Mouse (Mus musculus) gastrocnemius, adult 2 months (tissue): ENCODE results near the gene Gemin4. TPM values are rescaled to one million over a fixed set of nuclear protein-coding genes. Genes with fewer than 3 reads are reported as not detected.
A peak's percentile ranks its signal among the peaks of the same experiment; 100 is the strongest.

Experiments
- DNase-seq: peaks from one replicate; pipeline ENCODE4 v3.0.0; 2022
- H3K27ac ChIP-seq: fragments of 200-600 bp; 2 replicates; pipeline ENCODE4 v1.8.1; 2022; ENCODE audit warnings: mild to moderate bottlenecking
- H3K4me3 ChIP-seq: fragments of 200-600 bp; 2 replicates; pipeline ENCODE4 v1.8.1; 2022; ENCODE audit warnings: mild to moderate bottlenecking, moderate library complexity
- CTCF ChIP-seq: fragments of 200-600 bp; IDR thresholded peaks from 2 replicates; pipeline ENCODE4 v1.8.1; 2022; ENCODE audit warnings: antibody characterized with exemption, mild to moderate bottlenecking, moderate library complexity
- intact Hi-C: fragments of 180-260 bp; cut with DNase I; formaldehyde crosslinking; loops from one replicate; pipeline ENCODE4 v1.15.1; 2025
- long read RNA-seq, 2 experiments: library from polyadenylated mRNA; stranded (forward); transcript quantifications; one replicate each; pipeline ENCODE4 v2.0.0; 2021
- total RNA-seq, 2 experiments: library from RNA; stranded (reverse); gene quantifications; 2 replicates each; pipeline ENCODE4 v1.2.3; 2021

Gemin4 gene
- total RNA-seq = 1 to 10 TPM; 3.0 to 3.9 TPM
- long read RNA-seq, experiment 1, transcript Gemin4-201 (2 exons, 3,540 nt) = major isoform, 22 of 22 reads
- long read RNA-seq, experiment 1, partial matches to known transcripts = 0 of 22 reads
- long read RNA-seq, experiment 1, other reads (novel, unspliced or antisense) = 0 of 22 reads
- long read RNA-seq, experiment 2, transcript Gemin4-201 (2 exons, 3,540 nt) = major isoform, 26 of 28 reads
- long read RNA-seq, experiment 2, partial matches to known transcripts = 0 of 28 reads
- long read RNA-seq, experiment 2, other reads (novel, unspliced or antisense) = 2 of 28 reads

DNA sequence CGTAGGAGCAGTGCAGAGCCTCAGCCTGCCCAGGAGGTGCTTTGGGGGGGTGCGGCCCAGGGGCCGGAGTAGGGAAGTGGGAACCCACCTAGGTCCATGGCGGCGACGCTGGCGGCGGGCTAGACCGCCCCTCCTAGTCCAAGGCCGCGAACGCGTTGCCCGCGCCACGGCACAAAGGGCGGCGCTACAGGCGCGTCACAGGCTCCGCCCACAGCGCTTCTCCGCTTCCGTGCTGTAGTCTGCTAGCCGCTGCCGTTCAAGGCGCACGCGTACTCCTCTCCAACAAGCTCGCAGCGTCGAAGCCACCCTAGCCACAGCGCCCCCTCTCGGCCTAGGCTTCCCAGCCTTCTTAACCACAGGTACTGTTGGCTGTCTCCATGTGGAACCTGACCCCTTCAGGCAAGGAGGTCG is at the start of gene Gemin4, which contains the start of gene Dbil5:
TSS of gene Gemin4 (minus strand) at position 275 of the 411 bp plus-strand sequence.
TSS of gene Dbil5 (plus strand) at position 219 of the 411 bp plus-strand sequence.
- intact Hi-C loops = loop anchor here (2.0 to 5.0 kb wide), 2 partner anchors 37 to 130 kb away; no protein-coding TSS in a partner anchor
- Histone ChIP-seq H3K27ac (peak within 1 kb of the TSS; percentile 92), H3K4me3 (peak within 1 kb of the TSS; percentile 80)
- peak; percentile 96 for TF ChIP-seq CTCF
- DNase-seq = peak; percentile 98

DNA sequence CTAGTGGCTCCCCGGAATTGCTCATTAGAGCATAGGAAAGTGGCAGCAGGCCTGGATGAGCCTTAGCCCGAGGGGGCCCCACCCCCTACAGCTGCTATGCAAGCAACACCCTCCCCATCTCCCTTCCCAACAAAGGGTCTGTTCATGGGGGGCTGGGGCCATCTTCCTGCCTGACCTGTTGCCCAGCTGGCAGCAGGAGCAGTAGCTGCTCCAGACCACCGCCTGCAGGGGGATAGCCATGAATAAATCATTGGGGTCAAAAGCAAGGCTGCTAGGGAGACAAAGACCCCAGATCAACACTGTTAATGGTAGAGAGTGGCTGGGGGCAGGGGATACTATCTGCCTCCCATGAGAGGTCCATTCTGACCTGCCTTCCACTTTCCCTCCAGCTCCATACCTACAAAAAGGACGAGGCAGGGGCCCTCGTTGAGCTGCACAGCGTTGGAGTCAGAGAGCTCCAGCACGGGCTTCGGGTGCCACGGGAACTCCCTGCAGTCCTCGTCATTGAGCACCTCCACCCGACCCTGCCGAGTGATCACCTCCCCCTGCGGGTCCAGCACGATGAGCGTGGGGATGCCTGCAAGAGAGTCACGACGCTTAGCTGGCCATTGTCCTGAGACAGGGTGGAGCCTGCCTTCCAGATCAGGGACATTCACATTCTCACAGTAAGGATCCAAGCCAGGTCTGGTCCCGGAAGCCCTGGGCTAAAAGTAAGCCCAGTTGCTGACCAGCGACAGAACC is 45.3 kb upstream of the Gemin4 start:
- Histone ChIP-seq H3K27ac (peak overlapping the region; percentile 20; the same call in 1 of the 2 replicates), H3K4me3 (no peak overlapping the region)
- intact Hi-C loops = no loop called here
- TF ChIP-seq CTCF = no peak
- no peak for DNase-seq

DNA sequence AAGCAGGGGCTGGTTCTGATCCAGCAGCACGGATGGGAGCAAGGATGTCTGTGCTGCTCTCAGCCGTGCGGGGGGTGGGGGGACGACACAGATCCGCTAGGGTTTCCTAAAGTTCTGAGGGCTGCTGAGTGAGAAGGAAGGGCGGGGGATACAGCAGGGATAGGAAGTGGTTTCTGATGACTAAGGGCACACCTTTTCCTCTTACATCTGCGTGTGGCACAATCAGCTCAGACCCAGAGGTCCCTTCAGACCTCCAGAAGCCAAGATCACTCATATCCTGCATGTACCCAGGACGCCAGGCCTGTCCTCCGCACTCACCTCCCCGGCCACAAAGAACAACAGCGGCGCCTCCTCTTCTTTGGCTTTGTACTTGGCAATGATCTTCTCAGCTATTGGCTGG is 43.8 kb upstream of the Gemin4 start:
- Histone ChIP-seq H3K27ac (peak overlapping the region; percentile 38), H3K4me3 (no peak overlapping the region)
- intact Hi-C loops = no loop called here

DNA sequence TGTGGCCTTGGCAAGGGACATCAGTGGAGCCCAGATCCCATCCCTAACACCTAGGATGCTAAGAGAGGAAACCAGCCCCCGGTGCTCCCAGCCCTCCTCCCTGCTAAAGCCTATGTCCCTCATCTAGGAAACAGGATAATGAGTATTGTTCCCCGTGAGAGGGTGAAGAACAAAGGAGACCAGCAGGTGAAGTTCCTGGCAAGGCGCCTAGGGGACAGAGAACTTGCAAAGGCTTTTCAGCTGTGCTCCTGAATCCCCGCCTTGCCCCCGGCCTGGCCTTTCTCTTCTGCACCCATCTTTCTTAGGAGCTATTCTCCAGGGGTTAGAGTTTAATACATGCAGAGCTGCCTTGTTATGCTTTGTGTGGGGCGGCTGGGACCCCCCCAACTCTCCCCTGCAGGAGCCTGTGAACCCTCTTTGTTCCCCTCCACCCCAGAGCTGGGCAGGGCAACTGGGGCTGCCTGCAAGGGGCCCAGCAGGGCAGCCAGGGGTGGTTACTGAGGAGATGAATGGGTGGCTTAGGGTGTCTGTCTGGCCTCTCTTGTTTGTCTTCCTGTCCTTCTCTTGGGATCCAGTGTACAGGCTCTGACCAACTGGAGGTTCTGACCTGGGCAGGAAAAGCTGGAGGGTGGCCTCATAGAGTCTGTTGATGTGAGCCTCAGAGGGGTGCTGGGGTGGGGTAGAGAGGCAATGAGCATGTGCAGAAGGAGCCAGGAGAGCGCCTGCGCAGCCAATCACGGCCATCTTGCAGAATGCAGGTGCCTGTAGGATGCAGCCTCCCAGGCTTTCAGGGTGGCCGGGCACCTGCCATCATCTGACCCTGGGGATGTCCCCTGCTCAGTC is 43.0 kb upstream of the Gemin4 start:
- intact Hi-C loops = no loop called here
- no peak for TF ChIP-seq CTCF
- Histone ChIP-seq H3K4me3 (no peak overlapping the region), H3K27ac (peak overlapping the region; percentile 46)
- DNase-seq = no peak

More for the DNA sequence above, 43.8 kb upstream of the Gemin4 start:
- DNase-seq = no peak
- no peak for TF ChIP-seq CTCF

DNA sequence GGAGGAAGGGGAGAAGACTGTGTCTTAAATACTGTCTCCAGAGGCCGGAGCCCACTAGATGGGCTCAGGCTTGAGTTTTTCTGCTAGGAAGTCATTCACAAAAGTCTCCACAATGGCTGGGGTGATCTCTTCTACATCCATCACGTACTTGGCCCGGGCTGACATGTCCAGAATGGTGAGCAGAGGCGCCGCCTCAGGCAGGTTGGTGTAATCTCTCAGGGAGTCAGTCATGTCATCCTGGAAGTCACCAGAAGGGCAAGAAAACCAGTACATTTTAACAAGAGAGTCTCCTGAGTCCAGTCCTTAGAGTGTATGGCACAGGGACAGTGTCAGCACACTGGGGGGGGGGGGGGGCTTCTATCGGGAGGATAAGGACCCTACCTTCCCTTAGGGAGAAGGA is 41.0 kb upstream of the Gemin4 start:
- no peak overlapping the region for H3K4me3 ChIP-seq
- no peak for DNase-seq
- no peak overlapping the region for H3K27ac ChIP-seq
- intact Hi-C loops = no loop called here
- no peak for TF ChIP-seq CTCF

DNA sequence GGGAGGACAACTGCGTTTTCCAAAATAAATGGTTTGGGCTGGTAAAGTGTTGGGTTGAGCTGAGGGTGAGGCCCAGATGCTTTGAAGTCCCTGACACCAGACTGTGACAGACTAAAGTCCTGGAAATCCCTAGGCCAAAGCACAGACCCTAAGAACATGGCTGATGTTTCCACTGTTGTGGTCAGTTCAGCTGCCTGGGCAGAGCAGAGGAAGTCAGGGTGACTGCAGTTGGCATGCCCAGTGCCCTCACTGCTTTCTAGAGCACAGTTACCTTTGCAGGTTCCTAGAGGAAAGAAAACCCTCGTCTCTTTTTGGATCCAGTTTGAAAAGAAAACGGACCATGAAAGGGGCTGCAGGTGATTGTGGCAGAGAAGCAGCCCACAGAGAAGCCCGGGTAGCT is 39.9 kb upstream of the Gemin4 start:
- intact Hi-C loops = no loop called here
- no peak for TF ChIP-seq CTCF
- Histone ChIP-seq H3K27ac (no peak overlapping the region), H3K4me3 (no peak overlapping the region)
- DNase-seq = no peak

DNA sequence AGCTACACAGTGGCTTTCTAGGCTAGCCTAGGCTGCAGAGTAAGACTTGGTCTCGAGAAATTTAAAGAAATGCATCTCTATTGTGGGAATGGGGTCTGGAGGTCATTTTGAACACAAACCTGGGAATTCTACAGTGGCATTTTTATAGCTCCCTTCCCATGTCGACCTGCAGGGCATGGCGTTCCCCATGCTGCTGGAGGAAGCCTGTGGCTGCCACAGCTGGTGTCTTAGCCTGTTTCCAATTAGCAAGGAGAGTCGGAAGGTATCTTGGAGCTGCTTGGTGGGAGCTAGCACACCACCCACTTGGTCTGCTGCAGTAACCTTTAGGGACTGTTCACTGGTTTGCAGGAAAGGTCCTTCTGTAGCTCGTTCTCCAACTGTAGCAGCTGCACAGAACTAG is 38.7 kb upstream of the Gemin4 start:
- DNase-seq = no peak
- TF ChIP-seq CTCF = no peak
- Histone ChIP-seq H3K4me3 (no peak overlapping the region), H3K27ac (peak overlapping the region; percentile 73)
- intact Hi-C loops = no loop called here

DNA sequence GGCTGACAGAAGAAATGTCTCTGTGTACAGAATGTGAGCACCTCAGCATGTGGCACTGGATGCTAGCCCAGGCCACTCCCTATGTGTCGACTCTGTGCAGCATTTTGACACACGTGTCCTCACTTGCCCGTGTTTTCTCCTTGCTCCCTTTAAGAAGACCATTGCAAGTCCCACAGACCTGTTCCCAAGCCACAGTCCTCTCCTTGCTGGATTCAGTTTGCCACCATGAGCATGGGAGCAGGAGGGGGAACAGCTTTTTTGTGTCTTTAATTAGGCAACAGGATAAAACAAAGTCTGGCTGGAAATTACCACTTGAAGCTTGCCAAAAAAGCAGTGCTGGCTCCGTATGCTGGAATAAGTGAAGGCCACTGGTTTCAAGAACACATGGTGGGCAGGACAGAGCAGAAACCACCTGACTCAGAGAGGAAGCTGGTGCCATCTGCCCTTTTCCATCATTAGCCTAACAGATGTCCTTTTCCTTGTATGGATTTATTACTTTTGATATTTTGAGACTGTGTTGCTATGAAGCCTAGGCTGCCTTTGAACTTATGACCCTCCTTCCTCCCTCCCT is 38.1 kb upstream of the Gemin4 start:
- H3K4me3 ChIP-seq = no peak overlapping the region
- peak; percentile 58 for DNase-seq
- intact Hi-C loops = no loop called here
- peak overlapping the region; percentile 73 for H3K27ac ChIP-seq
- TF ChIP-seq CTCF = no peak

DNA sequence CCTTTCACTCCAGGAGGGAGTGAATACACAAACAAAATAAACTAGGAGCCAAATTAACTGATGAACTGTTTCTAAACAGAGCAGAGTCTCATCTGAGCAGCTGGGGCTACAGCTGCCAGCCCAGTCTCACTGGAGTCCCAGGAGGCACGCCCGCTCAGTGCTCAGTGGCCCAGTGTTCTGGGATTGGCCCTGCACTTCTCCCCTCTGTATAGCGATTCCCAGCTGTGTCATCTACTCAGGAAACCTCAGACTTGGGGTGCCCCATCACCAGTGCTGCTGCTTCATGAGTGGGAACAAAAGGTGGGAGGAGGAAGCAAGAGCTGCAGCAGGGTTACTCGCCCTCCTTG is 36.4 kb upstream of the Gemin4 start:
- Histone ChIP-seq H3K27ac (peak overlapping the region; percentile 73), H3K4me3 (no peak overlapping the region)
- no peak for DNase-seq
- no peak for TF ChIP-seq CTCF
- intact Hi-C loops = loop anchor here (1.0 to 2.0 kb wide), 3 partner anchors 145 to 201 kb away; partner anchors contain the start of genes Nxn and Timm22

DNA sequence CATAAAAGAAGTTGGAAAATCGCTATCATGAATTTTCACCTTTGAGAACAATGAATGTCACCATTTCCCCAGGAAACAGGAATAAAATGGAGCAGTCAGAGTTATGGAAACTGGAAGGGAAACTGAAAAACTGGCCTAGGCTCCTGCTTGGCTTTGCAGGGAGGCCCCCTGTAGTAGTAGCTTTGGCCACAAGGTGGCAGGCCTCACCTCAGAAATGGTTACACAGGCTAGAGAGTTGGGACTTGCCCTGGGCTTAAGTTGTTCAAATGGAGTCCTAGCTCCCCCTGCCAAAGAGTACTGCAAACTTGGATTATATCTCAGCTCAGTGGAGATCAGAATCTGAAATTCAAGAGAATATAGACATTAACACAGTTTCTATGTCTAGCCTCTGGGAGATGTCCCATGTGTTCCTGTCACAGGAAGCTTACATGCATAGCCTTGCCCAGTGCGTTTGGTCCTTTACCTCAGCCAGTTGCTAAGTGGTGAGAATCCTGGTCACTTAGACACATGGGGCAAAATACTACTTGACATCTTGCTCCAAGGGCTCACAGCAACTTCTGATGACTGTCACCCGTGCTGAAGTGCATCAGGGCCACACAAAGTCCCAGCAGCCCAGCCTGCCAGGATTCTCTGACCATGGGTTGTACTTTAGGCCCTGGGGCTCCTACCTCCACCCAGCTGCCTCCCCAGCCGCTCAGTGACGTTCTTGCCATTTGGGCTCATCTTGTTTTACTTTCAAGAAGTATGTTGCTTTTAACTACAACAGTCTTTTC is 35.9 kb upstream of the Gemin4 start:
- DNase-seq = peak; percentile 90
- Histone ChIP-seq H3K4me3 (no peak overlapping the region), H3K27ac (peak overlapping the region; percentile 73)
- intact Hi-C loops = loop anchor here (1.0 to 2.0 kb wide), 3 partner anchors 146 to 201 kb away; partner anchors contain the start of genes Nxn and Timm22
- TF ChIP-seq CTCF = peak; percentile 96

DNA sequence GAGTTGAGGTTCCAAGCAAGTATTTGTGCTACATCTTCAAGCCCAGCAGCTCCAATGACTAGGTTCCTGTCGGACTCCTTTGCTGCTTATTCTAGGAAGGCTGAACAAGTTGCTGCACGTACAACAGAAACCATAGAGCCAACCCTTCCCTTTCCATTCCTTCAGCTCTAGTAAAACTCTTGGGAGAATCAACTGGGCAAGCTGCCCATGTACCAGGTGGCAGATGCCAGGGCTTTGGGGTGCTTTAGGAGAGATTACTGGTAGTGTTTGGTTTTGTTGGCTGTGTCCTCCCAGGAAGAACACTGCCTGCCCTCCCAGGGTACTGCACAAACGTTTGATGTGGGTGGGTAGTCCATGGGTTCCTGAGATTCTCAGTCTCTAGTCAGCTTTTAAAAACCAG is 34.6 kb upstream of the Gemin4 start:
- intact Hi-C loops = loop anchor here (2.0 kb wide), 1 partner anchor 203 kb away; no protein-coding TSS in a partner anchor
- Histone ChIP-seq H3K4me3 (no peak overlapping the region), H3K27ac (no peak overlapping the region)
- DNase-seq = no peak
- no peak for TF ChIP-seq CTCF

DNA sequence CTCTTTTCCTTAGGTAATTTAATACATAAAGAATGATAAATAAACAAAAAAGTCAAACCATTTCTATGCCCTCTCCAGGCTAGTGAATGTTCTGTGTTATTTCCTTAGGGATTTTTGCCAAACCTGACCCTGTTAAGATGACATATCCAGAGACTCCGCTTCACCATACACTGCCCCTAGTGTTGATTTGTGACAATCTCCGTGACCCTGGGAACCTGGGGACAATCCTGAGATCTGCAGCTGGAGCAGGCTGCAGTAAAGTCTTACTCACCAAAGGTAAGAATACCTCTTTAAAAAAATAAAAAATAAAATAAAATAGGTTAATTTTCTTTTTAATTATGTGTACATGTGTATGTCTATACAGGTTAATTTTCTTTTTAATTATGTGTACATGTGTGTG is 29.8 kb upstream of the Gemin4 start:
- no peak for TF ChIP-seq CTCF
- intact Hi-C loops = no loop called here
- Histone ChIP-seq H3K4me3 (no peak overlapping the region), H3K27ac (no peak overlapping the region)
- DNase-seq = no peak
